Mouse (Mus musculus) testis, adult 2 months (tissue): ENCODE results near the gene Ciz1.

Experiments
- CTCF ChIP-seq: fragments of 200-500 bp; IDR thresholded peaks from 2 replicates; pipeline ENCODE4 v1.5.1; 2012; ENCODE audit warnings: low read depth, mild to moderate bottlenecking, inconsistent platforms, low read length, moderate library complexity; ENCODE audit not compliant: control insufficient read depth, insufficient read depth, insufficient replicate concordance
- POLR2A ChIP-seq: fragments of 200-500 bp; IDR thresholded peaks from 2 replicates; pipeline ENCODE4 v1.6.1; 2012; ENCODE audit warnings: low read depth, mild to moderate bottlenecking, inconsistent platforms, low read length, moderate library complexity; ENCODE audit not compliant: control insufficient read depth

- no peak for TF ChIP-seq POLR2A
- TF ChIP-seq CTCF = no peak
Observed at GRCm38 (mm10) chr2:32357710-32358109, 5.6 kb downstream of the Ciz1 start.
